Mouse (Mus musculus): Measurements from ENCODE around the gene G3bp2. TPM values are rescaled to one million over a fixed set of nuclear protein-coding genes. Genes with fewer than 3 reads are reported as not detected.

G3bp2 gene
- polyA plus RNA-seq, 1 experiment from 2014 or later: 214 TPM

GRCm38 (mm10) chr5:92076273-92076672 lies 7.2 kb downstream of the G3bp2 start:
- Histone ChIP-seq H3K27me3 (ENCODE audit: control insufficient read depth, insufficient read depth, low read length) (no peaks in the 10 kb centered on the region), H3K4me1 (ENCODE audit: control insufficient read depth, insufficient read depth, low read length) (peaks cover 1% of the 10 kb centered on the region; the same call in 1 of the 2 replicates), H3K4me3 (ENCODE audit: low read length) (no peak overlapping the region), H3K9me3 (ENCODE audit: control insufficient read depth, low read length) (no peaks in the 10 kb centered on the region), H3K27ac (ENCODE audit: low read depth, low read length) (no peak overlapping the region), H3K9ac (ENCODE audit: low read depth, low read length) (no peak overlapping the region), H3K4me2 (replicated peaks; ENCODE audit: low read depth, low read length) (no peak overlapping the region), H3K36me3 (ENCODE audit: control insufficient read depth, insufficient read depth, low read length) (peaks cover 9% of the 10 kb centered on the region; the same call in 1 of the 2 replicates)
- peak; percentile 52; the same call in 1 of the 2 replicates for ATAC-seq (ENCODE audit: low FRiP score, low TSS enrichment)
- WGBS: 70% methylated on average over 1 of the region's 1 CpGs

- Histone ChIP-seq H3K4me1 (ENCODE audit: control insufficient read depth, insufficient read depth, low read length) (no peaks in the 10 kb centered on the region), H3K4me3 (ENCODE audit: low read length) (no peak overlapping the region), H3K27ac (ENCODE audit: low read depth, low read length) (no peak overlapping the region), H3K36me3 (ENCODE audit: control insufficient read depth, insufficient read depth, low read length) (peaks cover 18% of the 10 kb centered on the region), H3K9ac (ENCODE audit: low read depth, low read length) (no peak overlapping the region), H3K4me2 (replicated peaks; ENCODE audit: low read depth, low read length) (no peak overlapping the region), H3K27me3 (ENCODE audit: control insufficient read depth, insufficient read depth, low read length) (no peaks in the 10 kb centered on the region), H3K9me3 (ENCODE audit: control insufficient read depth, low read length) (no peaks in the 10 kb centered on the region)
- ATAC-seq (ENCODE audit: low FRiP score, low TSS enrichment): no peak
- WGBS: 89% methylated on average over 14 of the region's 14 CpGs
Measured at GRCm38 (mm10) chr5:92074061-92074460, 9.5 kb downstream of the G3bp2 start.

- Histone ChIP-seq H3K9ac (ENCODE audit: low read depth, low read length) (no peak overlapping the region), H3K4me1 (ENCODE audit: control insufficient read depth, insufficient read depth, low read length) (no peaks in the 10 kb centered on the region), H3K4me3 (ENCODE audit: low read length) (no peak overlapping the region), H3K36me3 (ENCODE audit: control insufficient read depth, insufficient read depth, low read length) (peaks cover 70% of the 10 kb centered on the region), H3K4me2 (replicated peaks; ENCODE audit: low read depth, low read length) (no peak overlapping the region), H3K27ac (ENCODE audit: low read depth, low read length) (no peak overlapping the region), H3K27me3 (ENCODE audit: control insufficient read depth, insufficient read depth, low read length) (no peaks in the 10 kb centered on the region), H3K9me3 (ENCODE audit: control insufficient read depth, low read length) (no peaks in the 10 kb centered on the region)
- WGBS: 98% methylated on average over 2 of the region's 2 CpGs
- no peak for ATAC-seq (ENCODE audit: low FRiP score, low TSS enrichment)
Measured at GRCm38 (mm10) chr5:92063192-92063591, 20.3 kb downstream of the G3bp2 start.

GRCm38 (mm10) chr5:92052866-92053265 lies 30.7 kb downstream of the G3bp2 start:
- no peak overlapping the region for H3K27ac ChIP-seq (ENCODE audit: low read depth, low read length)
- H3K36me3 ChIP-seq (ENCODE audit: control insufficient read depth, insufficient read depth, low read length): peaks cover 56% of the 10 kb centered on the region
- no peak overlapping the region for H3K4me2 ChIP-seq (replicated peaks; ENCODE audit: low read depth, low read length)
- no peak overlapping the region for H3K4me3 ChIP-seq (ENCODE audit: low read length)
- ATAC-seq (ENCODE audit: low FRiP score, low TSS enrichment): no peak
- H3K9me3 ChIP-seq (ENCODE audit: control insufficient read depth, low read length): no peaks in the 10 kb centered on the region
- WGBS: 94% methylated on average over 6 of the region's 6 CpGs
- H3K27me3 ChIP-seq (ENCODE audit: control insufficient read depth, insufficient read depth, low read length): no peaks in the 10 kb centered on the region
- H3K9ac ChIP-seq (ENCODE audit: low read depth, low read length): no peak overlapping the region
- no peaks in the 10 kb centered on the region for H3K4me1 ChIP-seq (ENCODE audit: control insufficient read depth, insufficient read depth, low read length)

- no peaks in the 10 kb centered on the region for H3K27me3 ChIP-seq (ENCODE audit: control insufficient read depth, insufficient read depth, low read length)
- ATAC-seq (ENCODE audit: low FRiP score, low TSS enrichment): no peak
- H3K27ac ChIP-seq (ENCODE audit: low read depth, low read length): no peak overlapping the region
- no peaks in the 10 kb centered on the region for H3K4me1 ChIP-seq (ENCODE audit: control insufficient read depth, insufficient read depth, low read length)
- H3K9ac ChIP-seq (ENCODE audit: low read depth, low read length): no peak overlapping the region
- no peak overlapping the region for H3K4me2 ChIP-seq (replicated peaks; ENCODE audit: low read depth, low read length)
- WGBS: 86% methylated on average over 3 of the region's 3 CpGs
- H3K4me3 ChIP-seq (ENCODE audit: low read length): no peak overlapping the region
- peaks cover 32% of the 10 kb centered on the region for H3K36me3 ChIP-seq (ENCODE audit: control insufficient read depth, insufficient read depth, low read length)
- H3K9me3 ChIP-seq (ENCODE audit: control insufficient read depth, low read length): no peaks in the 10 kb centered on the region
Measured at GRCm38 (mm10) chr5:92050419-92050818, 33.1 kb downstream of the G3bp2 start.

- ATAC-seq (ENCODE audit: low FRiP score, low TSS enrichment): no peak
- no peaks in the 10 kb centered on the region for H3K9me3 ChIP-seq (ENCODE audit: control insufficient read depth, low read length)
- peak within 1 kb of the TSS; percentile 93 for H3K4me2 ChIP-seq (replicated peaks; ENCODE audit: low read depth, low read length)
- WGBS: 76% methylated on average over 4 of the region's 4 CpGs
- H3K27ac ChIP-seq (ENCODE audit: low read depth, low read length): no peak within 1 kb of the TSS
- H3K27me3 ChIP-seq (ENCODE audit: control insufficient read depth, insufficient read depth, low read length): peaks cover 7% of the 10 kb centered on the region; the same call in 1 of the 2 replicates
- no peaks in the 10 kb centered on the region for H3K4me1 ChIP-seq (ENCODE audit: control insufficient read depth, insufficient read depth, low read length)
- H3K4me3 ChIP-seq (ENCODE audit: low read length): peak within 1 kb of the TSS; percentile 75
- H3K9ac ChIP-seq (ENCODE audit: low read depth, low read length): peak within 1 kb of the TSS; percentile 59
- no peaks in the 10 kb centered on the region for H3K36me3 ChIP-seq (ENCODE audit: control insufficient read depth, insufficient read depth, low read length)
Measured at GRCm38 (mm10) chr5:92043783-92044182, 39.7 kb downstream of the G3bp2 start, which contains the start of gene Cdkl2. Gene Cdkl2, minus strand, starts transcription at chr5:92043883.

GRCm38 (mm10) chr5:92042377-92043348 lies 40.9 kb downstream of the G3bp2 start:
- H3K4me3 ChIP-seq (ENCODE audit: low read length): peak overlapping the region; percentile 75
- H3K27ac ChIP-seq (ENCODE audit: low read depth, low read length): no peak overlapping the region
- H3K4me1 ChIP-seq (ENCODE audit: control insufficient read depth, insufficient read depth, low read length): no peaks in the 10 kb centered on the region
- WGBS: under 1% methylated on average over 68 of the region's 68 CpGs
- H3K9me3 ChIP-seq (ENCODE audit: control insufficient read depth, low read length): no peaks in the 10 kb centered on the region
- H3K4me2 ChIP-seq (replicated peaks; ENCODE audit: low read depth, low read length): peak overlapping the region; percentile 93
- ATAC-seq (ENCODE audit: low FRiP score, low TSS enrichment): peak; percentile 99
- peak overlapping the region; percentile 59 for H3K9ac ChIP-seq (ENCODE audit: low read depth, low read length)
- H3K27me3 ChIP-seq (ENCODE audit: control insufficient read depth, insufficient read depth, low read length): peaks cover 7% of the 10 kb centered on the region; the same call in 1 of the 2 replicates
- no peaks in the 10 kb centered on the region for H3K36me3 ChIP-seq (ENCODE audit: control insufficient read depth, insufficient read depth, low read length)

GRCm38 (mm10) chr5:92019960-92020359 lies 63.6 kb downstream of the G3bp2 start:
- ATAC-seq (ENCODE audit: low FRiP score, low TSS enrichment): no peak
- Histone ChIP-seq H3K4me1 (ENCODE audit: control insufficient read depth, insufficient read depth, low read length) (no peaks in the 10 kb centered on the region), H3K27ac (ENCODE audit: low read depth, low read length) (no peak overlapping the region), H3K9ac (ENCODE audit: low read depth, low read length) (no peak overlapping the region), H3K9me3 (ENCODE audit: control insufficient read depth, low read length) (no peaks in the 10 kb centered on the region), H3K4me3 (ENCODE audit: low read length) (no peak overlapping the region), H3K4me2 (replicated peaks; ENCODE audit: low read depth, low read length) (no peak overlapping the region), H3K27me3 (ENCODE audit: control insufficient read depth, insufficient read depth, low read length) (no peaks in the 10 kb centered on the region), H3K36me3 (ENCODE audit: control insufficient read depth, insufficient read depth, low read length) (no peaks in the 10 kb centered on the region)
- WGBS: 64% methylated on average over 2 of the region's 2 CpGs

- H3K4me1 ChIP-seq (ENCODE audit: control insufficient read depth, insufficient read depth, low read length): no peaks in the 10 kb centered on the region
- no peak for ATAC-seq (ENCODE audit: low FRiP score, low TSS enrichment)
- H3K9ac ChIP-seq (ENCODE audit: low read depth, low read length): no peak overlapping the region
- H3K27me3 ChIP-seq (ENCODE audit: control insufficient read depth, insufficient read depth, low read length): no peaks in the 10 kb centered on the region
- H3K4me2 ChIP-seq (replicated peaks; ENCODE audit: low read depth, low read length): no peak overlapping the region
- WGBS: 79% methylated on average over 7 of the region's 7 CpGs
- no peaks in the 10 kb centered on the region for H3K36me3 ChIP-seq (ENCODE audit: control insufficient read depth, insufficient read depth, low read length)
- no peaks in the 10 kb centered on the region for H3K9me3 ChIP-seq (ENCODE audit: control insufficient read depth, low read length)
- no peak overlapping the region for H3K4me3 ChIP-seq (ENCODE audit: low read length)
- no peak overlapping the region for H3K27ac ChIP-seq (ENCODE audit: low read depth, low read length)
Measured at GRCm38 (mm10) chr5:92011756-92012155, 71.8 kb downstream of the G3bp2 start.

All from kidney, embryonic 14.5 days (tissue).